Mouse (Mus musculus): ENCODE measurements around the gene Rnaseh2b. TPM values are rescaled to one million over a fixed set of nuclear protein-coding genes. Genes with fewer than 3 reads are reported as not detected.
A peak's percentile ranks its signal among the peaks of the same experiment; 100 is the strongest.

Rnaseh2b gene
- polyA plus RNA-seq, 1 experiment from 2014 or later = 70.4 TPM

DNA sequence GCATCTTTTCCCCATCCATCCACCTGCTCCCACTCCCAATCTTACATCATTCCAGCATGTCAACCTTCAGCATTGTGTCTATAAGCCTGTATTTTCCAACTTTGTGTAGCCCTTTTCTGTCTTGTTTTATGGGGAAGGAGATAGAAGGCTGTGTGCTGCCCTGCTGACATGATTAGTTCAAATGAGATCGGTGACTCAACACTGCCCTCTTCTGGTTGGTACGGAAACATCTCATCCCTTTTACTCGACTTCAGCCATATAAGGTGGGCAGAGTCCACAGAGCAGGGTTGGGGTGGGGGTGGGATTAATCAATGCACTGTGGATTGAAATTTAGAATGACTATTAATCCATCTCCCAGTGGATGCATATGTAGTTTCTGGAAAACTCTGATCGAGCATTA, 40.4 kb upstream of the Rnaseh2b start:
- Histone ChIP-seq H3K36me3 (ENCODE audit: control insufficient read depth, insufficient read depth, low read length) (no peaks in the 10 kb centered on the region), H3K4me1 (ENCODE audit: control insufficient read depth in 2 of 2, insufficient read depth in 2 of 2, low read length in 2 of 2) (no peaks in the 10 kb centered on the region), H3K9me3 (ENCODE audit: control insufficient read depth, low read length) (no peaks in the 10 kb centered on the region), H3K27ac (replicated peaks in 1 of 2; ENCODE audit: control insufficient read depth in 1 of 2, insufficient read depth in 1 of 2, low read depth in 2 of 2, low read length in 2 of 2) (no peak overlapping the region), H3K27me3 (ENCODE audit: control insufficient read depth, insufficient read depth, low read length) (no peaks in the 10 kb centered on the region), H3K4me3 (ENCODE audit: control insufficient read depth in 1 of 2, insufficient read depth in 1 of 2, low read depth in 1 of 2, low read length in 2 of 2) (no peak overlapping the region), H3K4me2 (ENCODE audit: low read length) (no peak overlapping the region), H3K9ac (ENCODE audit: low read length) (no peak overlapping the region)
- ATAC-seq (ENCODE audit: insufficient number of reproducible peaks, insufficient read depth, low FRiP score, low read depth) = no peak
- 4% methylated on average over 4 of the region's 4 CpGs for WGBS

DNA sequence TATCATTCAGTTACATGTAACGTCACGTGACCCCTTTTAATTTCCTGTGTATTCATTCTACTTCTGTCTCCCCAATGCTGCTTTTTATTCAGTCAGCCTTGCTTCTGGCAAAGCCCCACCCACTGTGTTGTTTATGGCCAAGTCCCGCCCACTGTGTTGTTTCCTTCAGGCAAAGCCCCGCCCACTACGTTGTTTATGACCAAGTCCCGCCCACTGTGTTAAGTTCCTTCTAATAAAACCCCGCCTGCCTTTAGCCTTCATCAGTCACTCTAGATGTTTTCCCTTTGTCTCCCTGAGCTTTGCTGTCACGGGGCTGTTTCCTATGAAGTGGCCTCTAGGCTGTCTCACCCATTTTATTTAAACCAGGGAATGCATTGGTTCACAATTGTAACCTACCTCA, 38.0 kb upstream of the Rnaseh2b start:
- Histone ChIP-seq H3K27ac (replicated peaks in 1 of 2; ENCODE audit: control insufficient read depth in 1 of 2, insufficient read depth in 1 of 2, low read depth in 2 of 2, low read length in 2 of 2) (no peak overlapping the region), H3K4me1 (ENCODE audit: control insufficient read depth in 2 of 2, insufficient read depth in 2 of 2, low read length in 2 of 2) (peaks cover 9 to 15% of the 10 kb centered on the region in 2 experiments), H3K36me3 (ENCODE audit: control insufficient read depth, insufficient read depth, low read length) (no peaks in the 10 kb centered on the region), H3K27me3 (ENCODE audit: control insufficient read depth, insufficient read depth, low read length) (no peaks in the 10 kb centered on the region), H3K9me3 (ENCODE audit: control insufficient read depth, low read length) (no peaks in the 10 kb centered on the region), H3K4me2 (ENCODE audit: low read length) (no peak overlapping the region), H3K9ac (ENCODE audit: low read length) (no peak overlapping the region), H3K4me3 (ENCODE audit: control insufficient read depth in 1 of 2, insufficient read depth in 1 of 2, low read depth in 1 of 2, low read length in 2 of 2) (no peak overlapping the region)
- WGBS = 71% methylated on average over 8 of the region's 8 CpGs
- no peak for ATAC-seq (ENCODE audit: insufficient number of reproducible peaks, insufficient read depth, low FRiP score, low read depth)

GRCm38 (mm10) chr14:62256066-62256465, 36.3 kb upstream of the Rnaseh2b start:
- no peak for ATAC-seq (ENCODE audit: insufficient number of reproducible peaks, insufficient read depth, low FRiP score, low read depth)
- WGBS = 68% methylated on average over 5 of the region's 5 CpGs

DNA sequence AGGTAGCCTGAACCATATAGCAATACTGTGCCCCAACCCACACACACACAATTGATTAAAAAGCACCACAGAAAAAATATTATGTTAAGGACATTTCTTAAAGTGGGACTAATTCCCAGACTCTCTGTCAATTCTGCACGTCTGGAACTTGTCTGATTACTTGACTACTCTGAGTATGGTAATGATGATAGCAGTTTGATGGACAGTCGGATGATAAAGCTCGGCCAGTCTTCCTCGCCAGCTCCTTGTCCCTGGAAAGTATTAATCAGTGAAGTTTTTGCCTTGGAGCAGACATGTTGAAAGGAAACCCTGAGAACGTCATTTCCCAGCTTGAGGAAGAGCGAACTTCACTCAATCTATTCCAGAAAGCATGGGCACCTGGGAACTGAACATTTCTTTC, 34.3 kb upstream of the Rnaseh2b start:
- ATAC-seq (ENCODE audit: insufficient number of reproducible peaks, insufficient read depth, low FRiP score, low read depth) = peak; percentile 75; the same call in 1 of the 2 replicates
- Histone ChIP-seq H3K36me3 (ENCODE audit: control insufficient read depth, insufficient read depth, low read length) (no peaks in the 10 kb centered on the region), H3K4me1 (ENCODE audit: control insufficient read depth in 2 of 2, insufficient read depth in 2 of 2, low read length in 2 of 2) (peaks cover 12 to 19% of the 10 kb centered on the region in 2 experiments), H3K27ac (replicated peaks in 1 of 2; ENCODE audit: control insufficient read depth in 1 of 2, insufficient read depth in 1 of 2, low read depth in 2 of 2, low read length in 2 of 2) (peak overlapping the region; percentile 58 to 75; a peak in 3 of 4 replicates), H3K4me3 (ENCODE audit: control insufficient read depth in 1 of 2, insufficient read depth in 1 of 2, low read depth in 1 of 2, low read length in 2 of 2) (no peak overlapping the region), H3K27me3 (ENCODE audit: control insufficient read depth, insufficient read depth, low read length) (no peaks in the 10 kb centered on the region), H3K4me2 (ENCODE audit: low read length) (no peak overlapping the region), H3K9ac (ENCODE audit: low read length) (no peak overlapping the region), H3K9me3 (ENCODE audit: control insufficient read depth, low read length) (no peaks in the 10 kb centered on the region)
- WGBS = 11% methylated on average over 6 of the region's 6 CpGs

More at GRCm38 (mm10) chr14:62256066-62256465, 36.3 kb upstream of the Rnaseh2b start:
- peaks cover 12 to 19% of the 10 kb centered on the region in 2 experiments for H3K4me1 ChIP-seq (ENCODE audit: control insufficient read depth in 2 of 2, insufficient read depth in 2 of 2, low read length in 2 of 2)
- H3K27me3 ChIP-seq (ENCODE audit: control insufficient read depth, insufficient read depth, low read length) = no peaks in the 10 kb centered on the region
- H3K4me2 ChIP-seq (ENCODE audit: low read length) = no peak overlapping the region
- H3K36me3 ChIP-seq (ENCODE audit: control insufficient read depth, insufficient read depth, low read length) = no peaks in the 10 kb centered on the region
- no peak overlapping the region for H3K9ac ChIP-seq (ENCODE audit: low read length)
- H3K27ac ChIP-seq (replicated peaks in 1 of 2; ENCODE audit: control insufficient read depth in 1 of 2, insufficient read depth in 1 of 2, low read depth in 2 of 2, low read length in 2 of 2) = no peak overlapping the region
- no peaks in the 10 kb centered on the region for H3K9me3 ChIP-seq (ENCODE audit: control insufficient read depth, low read length)
- no peak overlapping the region for H3K4me3 ChIP-seq (ENCODE audit: control insufficient read depth in 1 of 2, insufficient read depth in 1 of 2, low read depth in 1 of 2, low read length in 2 of 2)

GRCm38 (mm10) chr14:62258978-62259536, 33.3 kb upstream of the Rnaseh2b start:
- peaks cover 12 to 19% of the 10 kb centered on the region in 2 experiments for H3K4me1 ChIP-seq (ENCODE audit: control insufficient read depth in 2 of 2, insufficient read depth in 2 of 2, low read length in 2 of 2)
- WGBS = 29% methylated on average over 10 of the region's 10 CpGs
- H3K9me3 ChIP-seq (ENCODE audit: control insufficient read depth, low read length) = no peaks in the 10 kb centered on the region
- no peak for ATAC-seq (ENCODE audit: insufficient number of reproducible peaks, insufficient read depth, low FRiP score, low read depth)
- peak overlapping the region; percentile 58 to 75 for H3K27ac ChIP-seq (replicated peaks in 1 of 2; ENCODE audit: control insufficient read depth in 1 of 2, insufficient read depth in 1 of 2, low read depth in 2 of 2, low read length in 2 of 2)
- no peaks in the 10 kb centered on the region for H3K27me3 ChIP-seq (ENCODE audit: control insufficient read depth, insufficient read depth, low read length)
- H3K9ac ChIP-seq (ENCODE audit: low read length) = peak overlapping the region; percentile 27; the same call in 1 of the 2 replicates
- H3K36me3 ChIP-seq (ENCODE audit: control insufficient read depth, insufficient read depth, low read length) = no peaks in the 10 kb centered on the region
- H3K4me3 ChIP-seq (ENCODE audit: control insufficient read depth in 1 of 2, insufficient read depth in 1 of 2, low read depth in 1 of 2, low read length in 2 of 2) = no peak overlapping the region
- H3K4me2 ChIP-seq (ENCODE audit: low read length) = peak overlapping the region; percentile 9; the same call in 1 of the 2 replicates

GRCm38 (mm10) chr14:62270698-62271396, 21.5 kb upstream of the Rnaseh2b start:
- Histone ChIP-seq H3K9ac (ENCODE audit: low read length) (no peak overlapping the region), H3K36me3 (ENCODE audit: control insufficient read depth, insufficient read depth, low read length) (no peaks in the 10 kb centered on the region), H3K27me3 (ENCODE audit: control insufficient read depth, insufficient read depth, low read length) (no peaks in the 10 kb centered on the region), H3K4me1 (ENCODE audit: control insufficient read depth in 2 of 2, insufficient read depth in 2 of 2, low read length in 2 of 2) (no peaks in the 10 kb centered on the region), H3K4me2 (ENCODE audit: low read length) (no peak overlapping the region), H3K4me3 (ENCODE audit: control insufficient read depth in 1 of 2, insufficient read depth in 1 of 2, low read depth in 1 of 2, low read length in 2 of 2) (no peak overlapping the region), H3K9me3 (ENCODE audit: control insufficient read depth, low read length) (no peaks in the 10 kb centered on the region), H3K27ac (replicated peaks in 1 of 2; ENCODE audit: control insufficient read depth in 1 of 2, insufficient read depth in 1 of 2, low read depth in 2 of 2, low read length in 2 of 2) (0 out of 4 replicates have a peak overlapping the region, but pooled peaks of 1 of the 2 experiments have one; percentile 8)
- 82% methylated on average over 12 of the region's 12 CpGs for WGBS
- no peak for ATAC-seq (ENCODE audit: insufficient number of reproducible peaks, insufficient read depth, low FRiP score, low read depth)

DNA sequence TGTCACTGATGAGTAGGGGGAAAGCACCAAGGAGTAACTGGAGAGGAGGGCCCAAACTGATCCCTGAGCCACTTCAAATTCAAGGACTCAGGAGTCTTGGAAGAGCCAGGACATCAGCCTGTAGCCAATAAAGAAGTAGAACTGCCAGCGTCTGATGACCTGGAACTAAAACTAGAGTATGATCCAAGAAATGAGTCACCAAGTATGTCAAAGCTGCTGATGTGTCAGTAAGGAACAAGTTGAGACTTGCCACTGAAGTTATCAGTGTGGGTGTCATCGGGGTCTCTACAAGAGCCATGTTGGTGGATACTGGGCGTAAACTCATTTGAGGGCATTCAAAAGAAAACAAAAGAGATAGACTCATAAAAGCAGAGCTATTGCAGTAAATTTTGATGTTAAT, 18.8 kb upstream of the Rnaseh2b start:
- Histone ChIP-seq H3K4me2 (ENCODE audit: low read length) (no peak overlapping the region), H3K9ac (ENCODE audit: low read length) (no peak overlapping the region), H3K4me1 (ENCODE audit: control insufficient read depth in 2 of 2, insufficient read depth in 2 of 2, low read length in 2 of 2) (no peaks in the 10 kb centered on the region), H3K4me3 (ENCODE audit: control insufficient read depth in 1 of 2, insufficient read depth in 1 of 2, low read depth in 1 of 2, low read length in 2 of 2) (no peak overlapping the region), H3K36me3 (ENCODE audit: control insufficient read depth, insufficient read depth, low read length) (no peaks in the 10 kb centered on the region), H3K27ac (replicated peaks in 1 of 2; ENCODE audit: control insufficient read depth in 1 of 2, insufficient read depth in 1 of 2, low read depth in 2 of 2, low read length in 2 of 2) (no peak overlapping the region), H3K27me3 (ENCODE audit: control insufficient read depth, insufficient read depth, low read length) (no peaks in the 10 kb centered on the region), H3K9me3 (ENCODE audit: control insufficient read depth, low read length) (no peaks in the 10 kb centered on the region)
- no peak for ATAC-seq (ENCODE audit: insufficient number of reproducible peaks, insufficient read depth, low FRiP score, low read depth)
- WGBS = 72% methylated on average over 3 of the region's 3 CpGs

Data from heart, embryonic 14.5 days (tissue).